9 mouse cellular contexts compared by ENCODE assay signal in the genomic region with DNA sequence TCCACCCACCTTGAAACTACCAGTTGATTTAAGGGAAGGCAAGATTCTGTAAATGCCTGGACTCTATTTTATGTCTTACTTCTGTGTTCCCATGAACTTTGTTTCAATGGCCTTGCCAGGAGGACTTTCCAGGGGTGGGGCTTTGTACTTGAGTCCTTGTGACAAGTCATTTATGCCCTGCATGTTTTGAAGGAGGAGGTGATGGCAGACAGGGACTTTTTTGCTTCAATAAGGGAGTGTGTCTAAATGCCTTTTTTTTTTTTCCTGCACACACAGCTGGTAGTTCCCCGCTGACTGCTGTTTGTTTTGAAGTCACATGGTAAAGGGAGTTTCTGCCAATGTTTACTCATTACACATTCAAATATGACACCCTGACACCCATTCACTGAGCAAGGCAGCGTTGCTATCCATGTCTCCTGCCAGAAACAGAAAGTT.
DNase-seq lines count a peak whose midpoint lies in the region; ATAC-seq lines count a peak whose summit lies in the region.
"Had no signal": no experiment of that assay in that cellular context is flagged by ENCODE, and none has a peak within 500 bp of the region (broad histone marks: within the 10 kb centered on the region; RNA-seq: fewer than 3 reads in every experiment).

No protein-coding gene starts in this region.

- WGBS in forebrain, embryonic 14.5 days = 12% methylated on average over 2 of the region's 2 CpGs
- 77% methylated on average over 2 of the region's 2 CpGs for WGBS in forebrain, embryonic 11.5 days
- 46% methylated on average over 2 of the region's 2 CpGs for WGBS in heart, embryonic 11.5 days (ENCODE audit: insufficient replicate concordance)
- WGBS in stomach, embryonic 15.5 days = 16% methylated on average over 2 of the region's 2 CpGs

- no peak overlapping the region for H3K27ac ChIP-seq in forebrain, embryonic 14.5 days (ENCODE audit: low read depth, low read length)
- H3K27ac ChIP-seq in forebrain, embryonic 11.5 days (ENCODE audit: low read depth, low read length) = no peak overlapping the region
- peak overlapping the region; percentile 36; the same call in 1 of the 2 replicates for H3K27ac ChIP-seq in heart, embryonic 11.5 days (ENCODE audit: low read depth, low read length)
- peak overlapping the region; percentile 80 for H3K27ac ChIP-seq in stomach, embryonic 15.5 days
- H3K27ac ChIP-seq: embryonic facial prominence, embryonic 15.5 days had no signal

- DNase-seq in forebrain, embryonic 14.5 days (ENCODE audit: low spot score) = peak; percentile 74
- no peak for DNase-seq in forebrain, embryonic 11.5 days (ENCODE audit: low spot score)
- peak; percentile 86 for DNase-seq in CD4-positive, CD25-positive, alpha-beta regulatory T cell, adult 2 months (ENCODE audit: low read depth, low spot score)
- DNase-seq in kidney, postnatal 36 days = peak; percentile 64 to 84
- DNase-seq in right cerebral cortex, postnatal 25 days = no peak
- DNase-seq in retina, embryonic 14.5 days (ENCODE audit: low spot score) = no peak

- peak; percentile 59 for ATAC-seq in forebrain, embryonic 14.5 days
- no peak for ATAC-seq in forebrain, embryonic 11.5 days (replicated peaks; ENCODE audit: low FRiP score)
- no peak for ATAC-seq in heart, embryonic 11.5 days (replicated peaks; ENCODE audit: insufficient number of reproducible peaks, low FRiP score, low TSS enrichment)
- ATAC-seq in stomach, embryonic 15.5 days (ENCODE audit: insufficient read depth, low FRiP score, low read depth) = peak; percentile 37; the same call in 1 of the 2 replicates

- H3K9me3 ChIP-seq in forebrain, embryonic 14.5 days (replicated peaks; ENCODE audit: control insufficient read depth, low read length) = no peaks in the 10 kb centered on the region
- H3K9me3 ChIP-seq in forebrain, embryonic 11.5 days (ENCODE audit: control insufficient read depth, low read length) = no peaks in the 10 kb centered on the region
- no peaks in the 10 kb centered on the region for H3K9me3 ChIP-seq in heart, embryonic 11.5 days (replicated peaks; ENCODE audit: control insufficient read depth, low read length)
- no peaks in the 10 kb centered on the region for H3K9me3 ChIP-seq in stomach, embryonic 15.5 days
- H3K9me3 ChIP-seq: embryonic facial prominence, embryonic 15.5 days had no signal

- no peak overlapping the region for H3K4me3 ChIP-seq in forebrain, embryonic 14.5 days (ENCODE audit: low read depth, low read length)
- no peak overlapping the region for H3K4me3 ChIP-seq in forebrain, embryonic 11.5 days (ENCODE audit: low read depth, low read length)
- no peak overlapping the region for H3K4me3 ChIP-seq in heart, embryonic 11.5 days (ENCODE audit: low read depth, low read length)
- H3K4me3 ChIP-seq in stomach, embryonic 15.5 days (replicated peaks) = no peak overlapping the region
- H3K4me3 ChIP-seq: embryonic facial prominence, embryonic 15.5 days had no signal

- H3K4me2 ChIP-seq in forebrain, embryonic 14.5 days (ENCODE audit: low read length) = no peak overlapping the region
- H3K4me2 ChIP-seq in forebrain, embryonic 11.5 days (ENCODE audit: low read depth, low read length, severe bottlenecking) = no peak overlapping the region
- no peak overlapping the region for H3K4me2 ChIP-seq in heart, embryonic 11.5 days
- peak overlapping the region; percentile 15 for H3K4me2 ChIP-seq in stomach, embryonic 15.5 days
- H3K4me2 ChIP-seq: embryonic facial prominence, embryonic 15.5 days had no signal

- no peaks in the 10 kb centered on the region for H3K27me3 ChIP-seq in forebrain, embryonic 14.5 days (replicated peaks; ENCODE audit: control insufficient read depth, insufficient read depth, low read length)
- H3K27me3 ChIP-seq in forebrain, embryonic 11.5 days (ENCODE audit: control insufficient read depth, insufficient read depth, low read length) = no peaks in the 10 kb centered on the region
- H3K27me3 ChIP-seq in heart, embryonic 11.5 days (ENCODE audit: control insufficient read depth, insufficient read depth, low read length) = no peaks in the 10 kb centered on the region
- H3K27me3 ChIP-seq in stomach, embryonic 15.5 days (replicated peaks) = no peaks in the 10 kb centered on the region
- H3K27me3 ChIP-seq: embryonic facial prominence, embryonic 15.5 days had no signal

- no peaks in the 10 kb centered on the region for H3K36me3 ChIP-seq in forebrain, embryonic 14.5 days (ENCODE audit: control insufficient read depth, insufficient read depth, low read length)
- H3K36me3 ChIP-seq in forebrain, embryonic 11.5 days (ENCODE audit: control insufficient read depth, insufficient read depth, low read length) = no peaks in the 10 kb centered on the region
- H3K36me3 ChIP-seq in heart, embryonic 11.5 days (ENCODE audit: control insufficient read depth, insufficient read depth, low read length) = no peaks in the 10 kb centered on the region
- no peaks in the 10 kb centered on the region for H3K36me3 ChIP-seq in stomach, embryonic 15.5 days
- H3K36me3 ChIP-seq: embryonic facial prominence, embryonic 15.5 days had no signal

- peaks cover 8% of the 10 kb centered on the region; the same call in 1 of the 2 replicates for H3K4me1 ChIP-seq in forebrain, embryonic 14.5 days (ENCODE audit: control insufficient read depth, insufficient read depth, low read length)
- no peaks in the 10 kb centered on the region for H3K4me1 ChIP-seq in forebrain, embryonic 11.5 days (replicated peaks; ENCODE audit: control insufficient read depth, insufficient read depth, low read length)
- H3K4me1 ChIP-seq in heart, embryonic 11.5 days (ENCODE audit: control insufficient read depth, insufficient read depth, low read length) = peaks cover 9% of the 10 kb centered on the region
- peaks cover 25% of the 10 kb centered on the region for H3K4me1 ChIP-seq in stomach, embryonic 15.5 days

- no peak overlapping the region for H3K9ac ChIP-seq in forebrain, embryonic 14.5 days (ENCODE audit: low read length)
- H3K9ac ChIP-seq in forebrain, embryonic 11.5 days (ENCODE audit: low read length) = no peak overlapping the region
- no peak overlapping the region for H3K9ac ChIP-seq in heart, embryonic 11.5 days (ENCODE audit: low read depth, low read length)
- no peak overlapping the region for H3K9ac ChIP-seq in stomach, embryonic 15.5 days
- H3K9ac ChIP-seq: embryonic facial prominence, embryonic 15.5 days had no signal

Comparison
In these comparisons a context has a peak if more than half of its experiments do, and no peak if none do; other contexts are left out.
1. ATAC-seq: peak in forebrain, embryonic 14.5 days (single experiment) and stomach, embryonic 15.5 days (single experiment); none in forebrain, embryonic 11.5 days (single experiment) and heart, embryonic 11.5 days (single experiment).
2. DNase-seq: peak in forebrain, embryonic 14.5 days (single experiment), CD4-positive, CD25-positive, alpha-beta regulatory T cell, adult 2 months (single experiment) and kidney, postnatal 36 days (2 of 2); none in forebrain, embryonic 11.5 days (single experiment), right cerebral cortex, postnatal 25 days (single experiment) and retina, embryonic 14.5 days (single experiment).
3. H3K27ac ChIP-seq: peak in heart, embryonic 11.5 days (single experiment) and stomach, embryonic 15.5 days (single experiment); none in forebrain, embryonic 14.5 days (single experiment) and forebrain, embryonic 11.5 days (single experiment).